Mouse (Mus musculus) ES-Bruce4 (cell line): Measurements from ENCODE around the gene Brd2.

Source experiments
- EP300 ChIP-seq: IDR thresholded peaks from 2 replicates; pipeline ENCODE4 v1.6.1; 2011; ENCODE audit warnings: low read depth, low read length; ENCODE audit not compliant: insufficient read depth
- POLR2A ChIP-seq: IDR thresholded peaks from one replicate; pipeline ENCODE4 v1.8.1; 2011; ENCODE audit warnings: low read length; ENCODE audit not compliant: insufficient read depth

DNA sequence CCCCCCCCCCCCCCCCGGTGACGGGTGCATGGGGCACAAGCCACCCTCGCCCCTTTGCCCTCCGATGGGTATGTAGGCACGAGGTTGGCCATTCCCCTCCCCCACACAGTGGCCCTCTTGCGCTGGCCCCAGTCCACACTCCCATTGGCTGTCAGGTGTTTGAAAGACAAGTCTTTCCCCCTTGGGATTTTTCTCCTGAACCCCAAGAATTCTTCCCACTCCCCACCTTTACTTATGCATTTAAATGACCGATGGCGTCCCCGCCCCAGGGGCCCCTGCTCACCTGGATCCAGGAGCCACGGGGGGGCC, 601 bp downstream of the Brd2 start:
- TF ChIP-seq EP300: no peak
- no peak for TF ChIP-seq POLR2A
